Mouse (Mus musculus): Measurements from ENCODE around the gene Etd. TPM values are rescaled to one million over a fixed set of nuclear protein-coding genes. Genes with fewer than 3 reads are reported as not detected.
"Not testable (repeated sequence)": the region's sequence is repeated elsewhere in the genome, so short reads cannot be mapped to it uniquely, and the experiment has no call there.

Etd gene
- polyA plus RNA-seq (2012; rRNA removed), result not detected in 2 replicates

DNA sequence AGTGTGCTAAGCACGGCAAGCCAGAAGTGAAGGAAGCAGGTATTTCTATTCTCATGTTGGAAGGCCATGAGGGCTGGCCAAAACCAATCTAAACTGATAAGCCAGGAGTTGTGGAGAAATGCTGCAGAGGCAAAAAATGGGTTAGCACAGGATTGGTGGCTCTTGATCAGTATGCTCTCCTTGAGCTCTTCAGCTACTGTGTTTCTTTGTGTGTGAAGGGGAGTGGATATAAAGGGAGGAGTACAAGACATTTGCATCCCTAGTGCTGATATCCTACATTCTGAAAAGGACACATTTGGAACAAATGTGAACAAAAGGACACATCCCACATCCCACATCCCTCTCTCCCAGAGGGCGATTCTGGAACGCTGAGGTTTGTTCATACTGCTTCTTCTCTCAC lies at the start of gene Etd:
Gene Etd (plus strand): TSS at position 301 of the 400 bp plus-strand sequence.
- DNase-seq (ENCODE audit: low spot score), result no peak

DNA sequence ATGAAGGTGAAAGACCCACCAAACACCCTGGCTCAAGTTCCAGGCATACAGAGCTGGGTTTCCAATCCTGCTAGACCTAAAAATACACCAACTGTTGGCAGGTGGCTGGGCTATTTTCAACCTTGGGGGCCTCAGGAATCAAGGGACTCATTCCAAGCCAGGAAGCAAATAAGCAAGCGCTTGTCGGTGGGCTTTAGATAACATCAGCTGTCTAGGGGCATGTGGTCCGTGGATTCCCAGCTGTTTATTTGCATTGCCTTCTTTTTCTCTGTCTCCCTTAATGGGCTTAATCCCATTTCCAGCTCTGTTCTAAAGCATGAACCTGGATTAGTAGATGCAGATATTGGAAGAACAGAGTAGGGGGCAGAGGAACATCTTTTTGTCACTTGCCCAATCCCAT lies 48.4 kb upstream of the Etd start:
- DNase-seq (ENCODE audit: low spot score), result no peak

DNA sequence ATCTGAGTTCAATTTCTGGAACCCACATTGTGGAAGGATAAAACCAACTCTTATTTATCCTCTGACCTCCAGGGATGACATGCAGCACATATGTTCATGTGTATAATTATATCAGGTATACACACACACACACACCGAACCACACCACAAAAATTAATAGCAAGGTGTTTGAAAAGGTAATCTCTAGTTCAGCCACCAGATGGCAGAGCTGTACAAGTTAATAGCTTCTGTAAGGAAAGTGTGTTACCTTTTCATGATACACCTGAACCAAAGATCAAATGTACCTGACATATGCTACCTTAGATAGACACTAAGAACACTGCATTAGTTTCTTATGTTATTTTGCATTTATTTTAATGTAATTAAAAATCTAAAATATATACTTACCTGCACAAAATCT lies 1.8 kb upstream of the Etd start:
- no peak for DNase-seq (ENCODE audit: low spot score)

DNA sequence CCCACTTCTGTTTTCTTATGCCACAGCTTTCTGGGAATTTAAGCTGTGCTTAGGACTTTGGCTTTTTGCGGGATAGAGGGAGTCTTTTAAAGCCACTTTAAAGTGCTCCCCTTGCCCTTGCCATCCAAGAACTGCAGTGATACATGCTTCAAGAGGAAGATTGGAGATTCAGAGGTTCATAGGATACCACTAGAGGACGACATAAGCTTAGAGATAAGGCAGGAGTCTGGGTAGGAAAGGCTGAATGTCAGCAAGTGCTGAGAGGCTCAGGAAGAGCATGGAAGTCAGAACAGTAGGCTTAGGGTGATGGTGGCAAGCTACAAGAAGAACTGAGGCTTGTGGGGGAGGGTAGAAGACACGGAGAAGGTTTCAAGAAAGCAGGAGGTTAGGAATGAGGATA lies 24.9 kb downstream of the Etd start:
- no peak for DNase-seq (ENCODE audit: low spot score)

DNA sequence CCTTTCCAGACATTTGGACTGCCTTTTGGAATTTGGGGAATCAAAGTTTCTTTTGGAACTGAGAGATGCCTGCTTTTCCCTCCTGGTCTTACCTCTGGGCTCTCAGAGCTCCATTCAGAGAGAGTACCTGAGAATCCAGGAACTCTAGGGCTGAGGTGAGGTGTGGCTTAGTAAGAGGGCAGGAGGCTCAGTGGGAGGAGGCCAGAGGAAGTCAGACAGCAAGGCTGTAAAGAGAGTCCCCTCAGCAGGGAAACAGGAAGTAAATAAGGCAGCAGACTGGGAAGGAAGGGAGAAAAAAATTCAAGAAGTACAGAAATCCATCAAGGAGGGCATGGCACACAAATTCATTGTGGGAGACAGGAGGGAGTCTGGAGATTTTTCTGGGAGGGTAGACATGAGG lies 29.5 kb downstream of the Etd start:
- DNase-seq (ENCODE audit: low spot score), result not testable (repeated sequence)

Other genes starting within 250 kb of the Etd start
- not detected in 2 replicates for gene Plac1, start 194.8 kb upstream of the Etd start, polyA plus RNA-seq (2012; rRNA removed)
- gene Fam122b, start 165.1 kb upstream of the Etd start, polyA plus RNA-seq (2012; rRNA removed), result 5.5 and 6.1 TPM in 2 replicates
- not detected in 2 replicates for gene Fam122c, start 161.5 kb upstream of the Etd start, polyA plus RNA-seq (2012; rRNA removed)
- 18.4 and 18.9 TPM in 2 replicates for gene Mospd1, start 64.4 kb upstream of the Etd start, polyA plus RNA-seq (2012; rRNA removed)
- 42.6 and 46.4 TPM in 2 replicates for gene Rtl8c, start 173.1 kb downstream of the Etd start, polyA plus RNA-seq (2012; rRNA removed)
- not detected in 2 replicates for gene Gm14597, start 174.1 kb downstream of the Etd start, polyA plus RNA-seq (2012; rRNA removed)
- gene Rtl8a, start 208.8 kb downstream of the Etd start, polyA plus RNA-seq (2012; rRNA removed), result 59.1 and 59.8 TPM in 2 replicates
- gene Rtl8b, start 235.5 kb downstream of the Etd start, polyA plus RNA-seq (2012; rRNA removed), result 71.0 and 76.2 TPM in 2 replicates

Data from urinary bladder, adult 2 months (tissue).